Mouse (Mus musculus) gastrocnemius, postnatal 36 days (tissue): Measurements from ENCODE around the gene Pcsk4. TPM values are rescaled to one million over a fixed set of nuclear protein-coding genes. Genes with fewer than 3 reads are reported as not detected.
A peak's percentile ranks its signal among the peaks of the same experiment; 100 is the strongest.
"Not testable (repeated sequence)": the region's sequence is repeated elsewhere in the genome, so short reads cannot be mapped to it uniquely, and the experiment has no call there.

ENCODE experiments used
- DNase-seq, 2 experiments: peaks; one replicate each; pipeline ENCODE4 v3.0.0; 2022
- intact Hi-C: fragments of 180-260 bp; cut with DNase I; formaldehyde crosslinking; loops from one replicate; pipeline ENCODE4 v1.15.1; 2025
- total RNA-seq, 2 experiments: library from RNA; stranded (reverse); gene quantifications; 2 replicates each; pipeline ENCODE4 v1.2.3; 2021

Gene Pcsk4
- total RNA-seq, 2 experiments from 2014 or later, result 1.1 to 2.0 TPM

GRCm38 (mm10) chr10:80348981-80349380, 19.7 kb upstream of the Pcsk4 start:
- intact Hi-C loops, result loop anchor here (1.0 kb wide), 1 partner anchor 54 kb away; the partner anchor contains the start of gene Apc2
- DNase-seq, result peak in 1 of 2 experiments; percentile 49

DNA sequence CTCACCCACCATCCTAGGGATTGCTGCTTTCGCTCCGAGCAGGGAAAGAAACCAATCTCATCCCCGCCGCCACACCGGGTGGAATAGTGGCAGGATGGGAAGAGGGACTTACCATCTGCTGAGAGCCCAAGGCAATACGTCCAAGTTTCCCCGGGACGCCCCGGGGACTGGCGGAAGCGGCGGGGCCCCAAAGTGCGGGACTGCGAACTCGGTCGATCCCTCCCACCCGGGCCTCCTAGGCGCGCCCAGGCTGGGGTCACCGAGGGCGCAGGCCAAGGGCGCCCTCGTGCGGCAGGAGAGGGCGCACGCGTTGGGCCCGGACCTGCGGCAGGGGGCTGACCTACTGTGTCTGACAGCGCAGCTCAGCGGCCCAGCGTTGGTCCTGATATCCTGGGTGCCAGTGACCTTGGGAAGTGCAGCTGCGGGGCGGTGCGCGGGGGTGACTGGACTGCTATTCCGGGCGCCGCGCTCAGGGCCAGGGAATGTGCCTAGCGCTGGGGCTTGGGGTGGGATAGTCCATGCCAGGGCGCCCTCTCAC, 19.0 kb upstream of the Pcsk4 start, which contains the start of gene Adamtsl5:
TSS of gene Adamtsl5 (minus strand) at position 169 of the 538 bp plus-strand sequence.
- intact Hi-C loops, result no loop called here
- peak; percentile 73 for DNase-seq

- DNase-seq, result peak in 1 of 2 experiments; percentile 30
- intact Hi-C loops, result no loop called here
Observed at GRCm38 (mm10) chr10:80347514-80347967, 18.2 kb upstream of the Pcsk4 start.

- DNase-seq, intact Hi-C loops: not testable (repeated sequence)
Observed at GRCm38 (mm10) chr10:80345929-80346328, 16.6 kb upstream of the Pcsk4 start.

DNA sequence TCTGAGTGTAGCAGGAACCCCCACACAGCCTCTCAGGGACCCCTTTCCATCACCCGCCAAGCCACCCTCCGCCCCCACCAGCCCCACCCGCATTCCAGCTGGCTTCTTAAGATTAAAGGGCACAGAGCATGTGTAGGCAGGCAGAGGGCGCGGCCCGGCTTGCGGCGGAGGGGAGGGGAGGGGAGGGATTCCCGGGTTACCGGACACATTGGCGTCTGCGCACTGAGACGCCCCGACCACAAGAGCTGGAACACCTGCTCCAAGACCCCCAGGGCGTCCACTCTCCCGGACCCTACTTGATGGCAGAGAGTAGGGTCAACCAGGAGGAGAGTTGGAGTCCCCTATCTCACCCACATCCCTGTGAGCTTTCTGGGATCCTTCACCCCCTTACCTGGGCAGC, 15.8 kb upstream of the Pcsk4 start:
- DNase-seq, result no peak
- intact Hi-C loops, result no loop called here

DNA sequence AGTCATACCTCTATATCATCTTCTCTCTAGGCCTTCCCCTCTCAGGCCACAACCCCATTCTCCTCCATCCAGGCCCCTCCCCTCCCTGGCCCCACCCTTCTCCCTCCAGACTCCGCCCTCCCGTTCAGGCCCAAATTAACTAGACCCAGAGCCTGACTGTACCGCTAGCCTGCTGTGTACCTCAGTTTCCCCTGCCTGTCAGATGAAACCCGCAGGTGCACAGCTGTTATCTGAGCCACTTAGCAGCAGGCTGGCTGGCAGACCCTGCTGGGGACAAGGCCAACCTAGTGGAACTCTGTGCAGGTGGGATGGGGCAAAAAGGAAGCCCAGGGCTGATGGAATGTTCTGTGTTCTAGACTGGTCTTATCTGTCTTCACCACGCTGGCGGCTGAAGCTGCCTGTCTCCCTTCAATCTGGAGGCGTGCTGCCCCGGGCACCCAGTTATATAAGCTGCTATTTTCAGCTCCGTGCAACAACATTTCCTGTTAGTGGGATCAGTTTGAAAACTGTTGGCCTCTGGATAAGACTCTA, 14.9 kb upstream of the Pcsk4 start:
- DNase-seq, result no peak
- intact Hi-C loops, result no loop called here

DNA sequence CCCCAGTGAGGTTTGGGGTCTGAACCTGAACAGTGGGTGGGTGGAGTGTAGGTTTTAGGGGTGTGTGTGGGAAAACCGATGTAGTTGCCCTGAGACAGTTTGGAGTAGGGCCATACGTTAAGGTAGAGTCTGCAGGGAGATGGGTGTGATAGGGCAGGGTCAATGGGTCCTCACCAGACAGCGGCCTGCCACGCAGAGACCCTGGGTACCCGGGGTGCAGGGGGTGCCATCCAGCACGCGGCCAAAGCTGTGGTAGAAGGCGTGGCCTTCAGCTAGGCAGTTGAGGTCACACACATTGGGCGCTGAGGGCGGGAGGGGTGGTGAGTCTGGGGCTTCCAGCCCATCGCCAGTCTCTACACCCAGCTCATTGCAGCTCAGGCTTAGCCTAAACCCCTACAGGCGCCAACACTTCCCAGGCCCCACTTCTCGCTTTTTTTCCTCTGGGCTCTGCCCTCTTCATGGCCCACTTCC, 14.2 kb upstream of the Pcsk4 start:
- DNase-seq, result no peak
- intact Hi-C loops, result no loop called here

- intact Hi-C loops, result no loop called here
Observed at GRCm38 (mm10) chr10:80342749-80343424, 13.6 kb upstream of the Pcsk4 start.

DNA sequence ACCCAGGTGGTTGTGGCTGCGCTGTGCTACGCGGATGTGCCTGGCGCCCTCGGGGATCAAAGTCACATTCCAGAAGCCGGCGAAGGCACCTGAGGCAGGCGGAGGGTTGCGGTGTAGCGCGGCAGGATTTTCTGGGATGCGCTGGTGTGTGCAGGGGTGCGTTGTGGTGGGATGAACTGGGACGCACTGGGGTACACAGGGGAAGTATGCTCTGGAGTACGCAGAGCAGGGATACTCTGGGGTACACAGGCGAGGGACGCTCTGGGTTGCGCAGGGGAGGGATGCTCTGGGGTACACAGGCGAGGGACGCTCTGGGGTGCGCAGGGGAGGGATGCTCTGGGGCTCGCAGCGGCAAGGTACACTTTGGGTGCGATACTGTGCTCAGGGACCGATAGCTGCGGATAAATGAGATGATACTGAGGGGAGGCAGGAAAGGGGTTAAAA, 13.0 kb upstream of the Pcsk4 start:
- no peak for DNase-seq
- intact Hi-C loops, result no loop called here

More at GRCm38 (mm10) chr10:80342749-80343424, 13.6 kb upstream of the Pcsk4 start:
- DNase-seq, result no peak

- no peak for DNase-seq
- intact Hi-C loops, result no loop called here
Observed at GRCm38 (mm10) chr10:80341491-80342304, 12.4 kb upstream of the Pcsk4 start.

DNA sequence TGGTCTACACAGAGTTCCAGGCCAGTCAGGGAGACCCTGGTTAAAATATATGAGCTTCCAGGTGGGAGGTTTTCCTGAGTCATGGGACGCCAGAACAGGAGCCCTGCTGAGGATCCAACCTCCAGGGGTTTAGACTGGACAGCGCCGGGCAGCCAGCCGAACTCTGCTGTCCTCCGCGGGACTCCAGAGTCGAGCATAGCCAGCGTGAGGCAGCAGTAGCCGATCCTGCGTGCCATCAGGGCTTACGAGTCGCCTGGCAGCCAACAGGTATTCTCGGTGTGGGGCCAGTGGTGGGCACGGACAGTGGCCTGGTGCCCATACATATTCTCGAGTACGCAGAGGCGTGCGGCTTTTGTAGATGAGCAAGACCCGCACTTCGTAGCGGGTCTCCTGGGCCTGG, 11.7 kb upstream of the Pcsk4 start:
- DNase-seq, result no peak
- intact Hi-C loops, result no loop called here

GRCm38 (mm10) chr10:80339941-80340750, 10.8 kb upstream of the Pcsk4 start:
- peak; percentile 85 to 89 for DNase-seq
- intact Hi-C loops, result no loop called here

DNA sequence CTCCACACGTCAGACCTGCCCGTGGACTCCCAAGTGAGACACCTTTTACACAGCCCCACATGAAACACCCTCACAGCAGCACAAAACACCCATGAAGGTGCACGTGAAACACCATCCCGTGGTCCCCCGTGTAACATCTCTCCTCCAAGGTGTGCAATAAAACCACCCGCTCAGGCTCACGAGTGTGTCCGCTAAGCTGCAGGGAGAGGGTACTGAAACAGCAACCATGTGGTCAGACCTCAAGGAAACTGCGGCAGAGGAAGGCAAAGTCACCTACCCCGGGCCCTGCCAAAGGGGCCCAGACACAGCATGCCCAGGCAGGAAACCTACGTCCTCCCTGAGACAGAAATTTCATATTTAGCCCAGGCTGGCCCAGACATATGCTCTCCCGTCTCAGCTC, 7.0 kb upstream of the Pcsk4 start:
- intact Hi-C loops, result no loop called here
- no peak for DNase-seq

DNA sequence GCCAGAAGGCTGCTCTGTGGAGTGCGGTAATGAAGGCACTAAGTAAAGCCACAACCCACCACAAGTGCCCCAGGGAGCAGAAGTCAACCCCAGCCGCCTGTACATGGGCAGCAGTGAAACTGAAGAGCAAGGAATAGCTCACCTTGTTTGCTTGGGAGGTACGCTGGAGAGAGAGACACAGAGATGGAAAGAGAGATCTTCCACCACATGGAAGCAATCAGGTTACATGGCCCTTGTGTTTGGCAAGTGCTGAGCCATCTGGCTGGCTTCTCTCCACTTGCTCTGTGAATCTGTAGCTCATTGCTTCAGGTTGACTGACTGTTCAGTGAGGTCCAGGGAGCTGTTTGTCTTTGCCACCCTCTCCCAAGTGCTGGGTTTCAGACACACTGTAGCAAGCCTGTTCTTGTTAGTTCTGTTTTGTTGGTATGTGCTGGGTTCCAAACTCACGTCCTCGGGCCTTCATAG, 3.3 kb upstream of the Pcsk4 start:
- intact Hi-C loops, result no loop called here
- DNase-seq, result no peak

- intact Hi-C loops, result no loop called here
- DNase-seq, result no peak
Observed at GRCm38 (mm10) chr10:80331636-80332524, 2.6 kb upstream of the Pcsk4 start.

DNA sequence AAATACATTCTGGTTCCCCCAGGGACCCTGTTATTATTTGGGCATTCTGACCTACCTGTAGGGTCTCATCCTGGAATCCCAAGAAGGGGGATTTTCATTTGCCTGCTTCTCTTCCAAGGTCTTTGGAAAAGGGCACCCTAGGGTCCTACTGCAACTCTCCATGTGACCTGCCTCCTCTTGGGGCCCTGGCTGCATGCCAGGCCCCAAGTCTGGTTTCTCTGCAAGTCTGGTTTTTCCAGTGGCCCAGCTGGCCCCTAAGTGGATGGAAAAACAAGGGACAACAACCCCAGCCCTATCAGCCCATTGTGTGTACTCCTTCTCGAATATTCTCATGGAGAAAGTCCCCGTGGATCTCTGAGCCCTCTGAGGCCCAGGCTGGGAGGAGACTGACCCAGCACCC, 1.6 kb upstream of the Pcsk4 start:
- no peak for DNase-seq
- intact Hi-C loops, result no loop called here

DNA sequence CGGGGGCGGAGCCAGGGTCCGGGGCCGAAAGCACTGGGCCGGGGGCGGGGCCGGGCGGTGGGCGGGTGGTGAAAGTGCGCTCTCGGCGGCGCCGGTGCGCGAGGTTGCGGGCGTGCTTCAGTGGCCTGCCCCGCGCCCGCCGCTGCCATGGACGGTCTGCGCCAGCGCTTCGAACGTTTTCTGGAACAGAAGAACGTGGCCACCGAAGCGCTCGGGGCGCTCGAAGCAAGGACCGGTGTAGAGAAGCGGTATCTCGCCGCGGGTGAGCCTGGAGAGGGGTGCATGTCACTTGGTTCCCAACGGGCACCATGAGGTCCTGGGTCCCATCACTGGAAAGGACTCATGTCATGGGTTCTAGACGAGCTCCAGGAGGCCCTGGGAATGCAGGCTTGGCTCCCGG, 786 bp upstream of the Pcsk4 start:
- no peak for DNase-seq
- intact Hi-C loops, result no loop called here

GRCm38 (mm10) chr10:80325045-80325444, 4.3 kb downstream of the Pcsk4 start:
- DNase-seq, result no peak
- intact Hi-C loops, result no loop called here
